Mouse (Mus musculus) mouse trophoblast stem cell (cell line): ENCODE measurements around the gene Klra3.
"Not testable (repeated sequence)": the region's sequence is repeated elsewhere in the genome, so short reads cannot be mapped to it uniquely, and the experiment has no call there.

Source experiments
- in situ Hi-C, 2 experiments: fragments of 300-500 bp; cut with MseI, MboI; formaldehyde crosslinking; loops; 2 replicates in 1 of 2; 3 replicates in 1 of 2; pipeline ENCODE4 v1.15.1; 2025

The Klra3 gene

DNA sequence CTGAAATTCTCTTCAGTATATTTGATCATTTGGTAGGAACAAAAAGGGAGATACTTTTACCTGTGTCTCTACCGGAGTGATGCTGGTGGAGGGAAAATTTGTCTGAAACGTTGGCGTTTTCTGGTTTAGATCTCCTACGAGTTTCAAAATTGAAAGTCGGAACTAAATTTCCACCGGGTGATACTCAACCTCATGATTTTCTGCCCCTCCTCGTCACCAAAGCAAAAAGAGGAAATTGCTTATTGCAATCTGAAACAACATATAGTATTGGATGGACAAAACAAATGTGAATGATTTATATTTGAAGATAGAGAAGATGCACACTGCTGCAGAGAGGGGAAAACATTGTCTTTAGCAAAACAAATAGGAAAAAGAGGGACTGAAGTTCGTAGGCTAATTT is at the start of gene Klra3:
TSS of gene Klra3 (minus strand) at position 164 of the 400 bp plus-strand sequence.
- in situ Hi-C loops: no loop called here

DNA sequence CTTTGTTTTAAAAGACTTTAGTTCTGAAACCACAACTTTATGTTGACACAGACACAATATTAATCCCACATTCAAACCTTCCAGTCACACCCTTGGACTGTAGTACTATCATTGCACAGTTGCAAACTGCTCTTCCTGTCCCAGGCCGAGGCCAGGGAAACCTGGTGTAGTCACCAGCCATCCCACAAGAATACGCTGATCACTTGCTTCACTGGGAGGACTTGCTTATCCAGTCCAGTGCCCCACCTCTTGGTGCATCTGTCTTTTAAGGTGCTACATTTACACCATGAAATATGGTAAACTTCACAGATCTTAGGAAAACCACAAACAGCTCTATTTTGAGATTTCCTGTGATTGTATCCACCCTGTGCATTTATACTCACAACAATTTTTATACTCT is 49.4 kb upstream of the Klra3 start, which contains the start of gene Klra1:
TSS of gene Klra1 (minus strand) at position 125 of the 400 bp plus-strand sequence.
- in situ Hi-C loops: no loop called here

DNA sequence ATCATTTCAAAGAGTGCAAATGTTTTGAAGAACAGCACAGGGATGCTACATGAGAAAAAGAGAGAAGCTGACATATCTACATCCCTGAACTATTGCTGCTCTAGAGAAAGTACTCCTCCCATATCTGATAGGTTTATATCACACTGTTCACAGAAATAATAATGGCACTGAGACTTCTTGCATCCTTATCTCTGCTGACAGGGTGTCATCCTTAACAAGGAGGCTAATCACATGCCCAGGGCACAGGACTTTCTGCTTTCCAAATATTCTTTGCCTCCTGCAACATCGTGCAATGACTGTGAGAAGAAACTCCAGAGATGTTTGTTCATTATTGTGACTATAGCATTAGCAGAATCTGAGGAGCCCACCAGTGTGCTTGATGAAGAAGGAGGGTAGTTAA is 48.4 kb upstream of the Klra3 start:
- in situ Hi-C loops: no loop called here

DNA sequence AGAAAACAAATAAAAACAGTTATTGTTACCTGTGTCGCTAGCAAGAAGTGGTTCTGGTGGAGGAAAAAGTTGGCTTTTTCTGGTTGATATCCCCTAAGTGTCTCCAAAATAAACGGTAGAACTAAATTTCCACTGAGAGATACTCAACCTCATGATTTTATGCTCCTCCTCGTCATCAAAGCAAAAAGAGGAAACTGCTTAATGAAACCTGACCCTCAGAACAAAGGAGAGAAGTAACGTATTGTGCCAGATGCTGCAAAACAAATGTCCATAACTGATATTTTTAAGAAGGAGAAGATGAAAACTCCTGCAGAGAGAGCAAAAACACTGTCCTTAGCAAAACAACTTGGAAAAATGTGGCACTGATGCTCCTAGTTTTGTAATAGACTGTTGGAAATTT is 45.0 kb upstream of the Klra3 start:
- in situ Hi-C loops: no loop called here

DNA sequence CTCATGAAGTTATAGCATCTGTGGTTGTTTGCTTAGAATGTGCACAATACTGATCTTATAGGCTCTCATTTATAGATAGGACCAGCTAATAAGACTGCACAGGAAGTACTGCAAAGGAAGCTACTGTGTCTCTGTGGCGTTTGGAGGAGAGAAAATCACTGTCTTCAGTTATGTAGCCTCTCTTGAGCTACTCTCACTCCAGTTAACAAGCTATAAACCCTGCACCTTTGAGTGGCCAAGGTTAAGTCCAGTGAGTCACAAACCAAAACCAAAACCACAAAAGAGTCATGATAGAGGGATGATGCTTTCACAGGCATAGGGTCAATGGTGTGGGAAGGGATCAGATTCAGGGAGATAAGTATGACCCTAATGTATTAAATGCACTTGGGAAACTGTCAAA is 8.0 kb upstream of the Klra3 start:
- in situ Hi-C loops: not testable (repeated sequence)

DNA sequence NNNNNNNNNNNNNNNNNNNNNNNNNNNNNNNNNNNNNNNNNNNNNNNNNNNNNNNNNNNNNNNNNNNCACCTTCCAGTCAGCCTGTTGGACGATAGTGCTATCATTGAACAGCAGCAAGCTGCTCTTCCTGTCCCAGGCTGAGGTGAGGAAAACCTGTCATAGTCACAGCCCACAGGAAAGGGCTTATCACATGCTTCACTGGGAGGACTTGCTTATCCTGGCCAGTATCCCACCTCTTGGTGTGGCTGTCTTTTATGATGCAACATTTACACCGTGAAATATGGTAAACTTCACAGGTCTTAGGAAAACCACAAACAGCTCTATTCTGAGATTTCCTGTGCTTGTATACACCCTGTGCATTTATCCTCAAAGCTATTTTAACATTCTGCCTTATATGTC is 4.6 kb upstream of the Klra3 start:
- in situ Hi-C loops: loop anchor here in 1 of 2 experiments (5.0 kb wide), 1 partner anchor 145 kb away; no protein-coding TSS in a partner anchor

DNA sequence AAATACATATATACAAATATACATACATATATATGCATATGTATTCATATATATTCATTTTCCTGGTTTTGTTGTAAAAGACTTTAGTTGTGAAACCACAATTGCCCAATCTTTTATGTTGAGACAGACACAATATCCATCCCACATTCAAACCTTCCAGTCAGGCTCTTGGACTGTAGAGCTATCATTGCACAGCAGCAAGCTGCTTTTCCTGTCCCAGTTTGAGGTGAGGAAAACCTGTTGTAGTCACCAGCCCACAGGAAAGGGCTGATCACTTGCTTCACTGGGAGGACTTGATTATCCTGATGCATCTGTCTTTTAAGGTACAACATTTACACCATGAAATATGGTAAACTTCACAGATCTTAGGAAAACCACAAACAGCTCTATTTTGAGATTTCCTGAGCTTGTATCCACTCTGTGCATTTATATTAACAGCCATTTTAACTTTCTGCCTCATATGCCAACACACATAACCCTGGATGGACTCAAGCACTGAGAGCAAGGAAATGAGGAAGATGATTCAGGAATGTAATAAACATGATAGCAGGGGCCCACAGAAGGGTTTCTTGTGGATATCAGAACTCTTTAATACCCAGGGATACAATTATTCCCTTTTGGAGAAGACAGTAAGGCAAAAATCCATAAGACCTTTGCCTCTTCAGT is 49.3 kb downstream of the Klra3 start:
- in situ Hi-C loops: no loop called here

DNA sequence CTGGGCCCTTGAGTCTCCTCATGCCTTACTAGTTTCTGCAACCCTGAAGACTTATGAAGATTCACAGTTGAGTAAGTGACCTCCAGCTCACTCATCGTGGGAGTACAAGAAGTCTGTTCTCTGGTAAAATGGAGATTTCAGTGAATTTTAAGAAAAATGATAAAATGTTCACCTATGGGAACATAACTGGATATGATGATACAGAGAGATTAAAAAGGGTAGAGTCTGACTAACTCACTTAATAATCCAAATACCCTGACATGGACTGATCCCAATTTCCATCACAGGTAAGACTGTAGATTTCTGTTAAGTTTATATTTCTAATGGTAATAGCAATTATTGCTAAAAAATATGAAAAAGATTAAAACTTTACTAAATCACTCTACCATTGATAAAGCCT is 55.5 kb downstream of the Klra3 start, which contains the start of gene Klra10:
TSS of gene Klra10 (minus strand) at position 101 of the 400 bp plus-strand sequence.
- in situ Hi-C loops: not testable (repeated sequence)
